Mouse (Mus musculus) neural tube, embryonic 14.5 days (tissue): ENCODE measurements around the gene A530016L24Rik. TPM values are rescaled to one million over a fixed set of nuclear protein-coding genes. Genes with fewer than 3 reads are reported as not detected.

ENCODE experiments used
- ATAC-seq: fragments of 200-750 bp; cut with Nextera tagmentation; 2 replicates; pipeline ENCODE4 v1.8.0; 2017; ENCODE audit warnings: low read depth, mild to moderate bottlenecking, moderate TSS enrichment, moderate library complexity
- H3K27ac ChIP-seq: fragments of 300-500 bp; sonication (generic); 2 replicates; pipeline ENCODE4 v1.5.1; 2014; ENCODE audit warnings: low read depth, mild to moderate bottlenecking, control low read depth, low read length, moderate library complexity, mixed read lengths
- H3K27me3 ChIP-seq: fragments of 300-500 bp; sonication (generic); 2 replicates; pipeline ENCODE4 v1.6.1; 2014; ENCODE audit warnings: low read length; ENCODE audit not compliant: control insufficient read depth, insufficient read depth
- H3K36me3 ChIP-seq: fragments of 300-500 bp; sonication (generic); 2 replicates; pipeline ENCODE4 v1.6.1; 2014; ENCODE audit warnings: low read length, mixed read lengths; ENCODE audit not compliant: control insufficient read depth, insufficient read depth
- H3K4me1 ChIP-seq: fragments of 300-500 bp; sonication (generic); 2 replicates; pipeline ENCODE4 v1.6.1; 2014; ENCODE audit warnings: low read length; ENCODE audit not compliant: control insufficient read depth, insufficient read depth
- H3K4me2 ChIP-seq: fragments of 300-500 bp; sonication (generic); 2 replicates; pipeline ENCODE4 v1.6.1; 2014; ENCODE audit warnings: mild to moderate bottlenecking, low read depth, low read length, control low read depth
- H3K4me3 ChIP-seq: fragments of 300-500 bp; sonication (generic); 2 replicates; pipeline ENCODE4 v1.5.1; 2014; ENCODE audit warnings: low read depth, low read length, control low read depth, mixed read lengths
- H3K9ac ChIP-seq: fragments of 300-500 bp; sonication (generic); replicated peaks from 2 replicates; pipeline ENCODE4 v1.6.1; 2014; ENCODE audit warnings: low read depth, mild to moderate bottlenecking, control low read depth, low read length, mixed read lengths
- H3K9me3 ChIP-seq: fragments of 300-500 bp; sonication (generic); 2 replicates; pipeline ENCODE4 v1.6.1; 2016; ENCODE audit warnings: low read length; ENCODE audit not compliant: control insufficient read depth
- WGBS: fragments of 180-500 bp; shearing (Covaris S2); extraction: QIAGEN DNeasy Blood & Tissue Kit; methylation state at CpG from one replicate; pipeline ENCODE4 v1.1.7; 2014; 5-methylcytosine and 5-hydroxymethylcytosine counted together
- polyA plus RNA-seq: library from polyadenylated mRNA; unstranded; fragments of >200 nt; fragmentation: Nextera tagmentation; extraction: Ambion mirVana; gene quantifications from 2 replicates; pipeline ENCODE4 v1.2.1, GENCODE M21; 2014

A530016L24Rik gene
- polyA plus RNA-seq, 1 experiment from 2014 or later, result 0.08 TPM

- Histone ChIP-seq H3K4me3 (no peak overlapping the region), H3K9me3 (no peaks in the 10 kb centered on the region), H3K4me2 (no peak overlapping the region), H3K27me3 (no peaks in the 10 kb centered on the region), H3K9ac (no peak overlapping the region), H3K4me1 (0 out of 2 replicates have a peak, but pooled peaks cover 6% of the 10 kb centered on the region), H3K36me3 (no peaks in the 10 kb centered on the region), H3K27ac (no peak overlapping the region)
- 91% methylated on average over 9 of the region's 9 CpGs for WGBS
- ATAC-seq, result no peak
Measured at GRCm38 (mm10) chr12:112489535-112489934, 287 bp downstream of the A530016L24Rik start.

- WGBS, result 36% methylated on average over 3 of the region's 3 CpGs
- Histone ChIP-seq H3K9ac (no peak overlapping the region), H3K36me3 (no peaks in the 10 kb centered on the region), H3K27ac (no peak overlapping the region), H3K27me3 (no peaks in the 10 kb centered on the region), H3K4me1 (0 out of 2 replicates have a peak, but pooled peaks cover 6% of the 10 kb centered on the region), H3K4me3 (no peak overlapping the region), H3K4me2 (no peak overlapping the region), H3K9me3 (no peaks in the 10 kb centered on the region)
- ATAC-seq, result peak; percentile 20; the same call in 1 of the 2 replicates
Measured at GRCm38 (mm10) chr12:112490444-112490939, 1.2 kb downstream of the A530016L24Rik start.

DNA sequence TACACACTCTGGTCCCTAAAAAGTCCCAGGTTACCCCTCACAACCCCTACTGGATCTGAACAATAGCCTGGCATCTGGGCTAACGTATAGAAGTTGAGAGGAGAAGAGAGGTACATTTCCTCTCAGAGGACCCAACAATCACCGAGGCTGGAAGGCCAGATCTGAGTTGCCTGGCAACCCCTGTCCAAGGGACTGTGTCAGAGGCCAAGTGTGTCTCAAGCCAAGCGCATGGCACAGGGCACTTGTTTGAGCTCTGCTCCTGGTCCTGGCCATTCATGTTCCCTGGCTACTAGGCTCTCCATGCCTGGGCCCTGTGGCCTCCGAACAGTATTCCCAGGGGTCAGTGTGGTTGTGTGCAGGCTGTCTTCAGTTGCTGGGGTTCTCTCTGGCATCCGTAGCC lies 6.9 kb downstream of the A530016L24Rik start:
- Histone ChIP-seq H3K27me3 (no peaks in the 10 kb centered on the region), H3K4me3 (no peak overlapping the region), H3K9me3 (no peaks in the 10 kb centered on the region), H3K27ac (no peak overlapping the region), H3K4me2 (no peak overlapping the region), H3K4me1 (0 out of 2 replicates have a peak, but pooled peaks cover 3% of the 10 kb centered on the region), H3K36me3 (no peaks in the 10 kb centered on the region), H3K9ac (no peak overlapping the region)
- 69% methylated on average over 5 of the region's 5 CpGs for WGBS
- no peak for ATAC-seq

GRCm38 (mm10) chr12:112497731-112498130 lies 8.5 kb downstream of the A530016L24Rik start:
- no peak overlapping the region for H3K4me3 ChIP-seq
- 84% methylated on average over 8 of the region's 8 CpGs for WGBS
- no peak for ATAC-seq

GRCm38 (mm10) chr12:112498683-112499082 lies 9.4 kb downstream of the A530016L24Rik start:
- Histone ChIP-seq H3K27me3 (no peaks in the 10 kb centered on the region), H3K27ac (no peak overlapping the region), H3K4me1 (no peaks in the 10 kb centered on the region), H3K36me3 (no peaks in the 10 kb centered on the region), H3K9ac (no peak overlapping the region), H3K9me3 (no peaks in the 10 kb centered on the region), H3K4me2 (no peak overlapping the region), H3K4me3 (no peak overlapping the region)
- ATAC-seq, result no peak
- 48% methylated on average over 11 of the region's 11 CpGs for WGBS

More at GRCm38 (mm10) chr12:112497731-112498130, 8.5 kb downstream of the A530016L24Rik start:
- Histone ChIP-seq H3K27ac (no peak overlapping the region), H3K9ac (no peak overlapping the region), H3K36me3 (no peaks in the 10 kb centered on the region), H3K4me1 (no peaks in the 10 kb centered on the region), H3K27me3 (no peaks in the 10 kb centered on the region), H3K4me2 (no peak overlapping the region), H3K9me3 (no peaks in the 10 kb centered on the region)

GRCm38 (mm10) chr12:112503003-112503771 lies 13.9 kb downstream of the A530016L24Rik start:
- peaks cover 20% of the 10 kb centered on the region for H3K4me1 ChIP-seq
- WGBS, result 36% methylated on average over 19 of the region's 19 CpGs
- H3K4me3 ChIP-seq, result no peak overlapping the region
- no peaks in the 10 kb centered on the region for H3K27me3 ChIP-seq
- no peak overlapping the region for H3K4me2 ChIP-seq
- no peak for ATAC-seq
- H3K27ac ChIP-seq, result no peak overlapping the region
- H3K36me3 ChIP-seq, result no peaks in the 10 kb centered on the region
- H3K9me3 ChIP-seq, result no peaks in the 10 kb centered on the region
- no peak overlapping the region for H3K9ac ChIP-seq

- no peak overlapping the region for H3K4me2 ChIP-seq
- no peak overlapping the region for H3K4me3 ChIP-seq
- no peaks in the 10 kb centered on the region for H3K36me3 ChIP-seq
- no peak for ATAC-seq
- H3K9me3 ChIP-seq, result no peaks in the 10 kb centered on the region
- 77% methylated on average over 6 of the region's 6 CpGs for WGBS
- peaks cover 38% of the 10 kb centered on the region for H3K4me1 ChIP-seq
- H3K27me3 ChIP-seq, result no peaks in the 10 kb centered on the region
- H3K27ac ChIP-seq, result no peak overlapping the region
- H3K9ac ChIP-seq, result no peak overlapping the region
Measured at GRCm38 (mm10) chr12:112506267-112506666, 17.0 kb downstream of the A530016L24Rik start.

DNA sequence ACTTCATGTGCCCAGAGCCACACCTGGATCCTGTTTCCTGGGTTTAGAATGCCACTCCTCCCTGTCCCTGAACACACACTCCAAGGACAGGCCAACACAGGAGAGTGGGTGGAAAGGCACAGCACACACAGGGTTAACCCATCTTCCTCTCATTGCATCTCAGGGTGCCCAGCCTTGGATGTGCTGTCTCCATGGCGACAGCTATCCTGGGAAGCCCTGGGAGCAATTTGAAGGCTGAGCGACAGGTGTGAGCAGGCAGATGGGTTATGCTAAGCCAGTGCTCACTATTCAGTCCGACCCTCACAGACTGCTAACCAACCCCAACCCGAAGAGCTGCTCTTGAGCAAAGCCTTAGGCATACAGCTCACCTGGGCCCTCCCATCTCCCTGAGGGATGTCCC lies 18.0 kb downstream of the A530016L24Rik start:
- Histone ChIP-seq H3K27ac (peak overlapping the region; percentile 71), H3K9ac (no peak overlapping the region), H3K9me3 (no peaks in the 10 kb centered on the region), H3K36me3 (no peaks in the 10 kb centered on the region), H3K27me3 (no peaks in the 10 kb centered on the region), H3K4me1 (peaks cover 41% of the 10 kb centered on the region), H3K4me2 (peak overlapping the region; percentile 12; the same call in 1 of the 2 replicates), H3K4me3 (no peak overlapping the region)
- WGBS, result 7% methylated on average over 4 of the region's 4 CpGs
- peak; percentile 78 for ATAC-seq

DNA sequence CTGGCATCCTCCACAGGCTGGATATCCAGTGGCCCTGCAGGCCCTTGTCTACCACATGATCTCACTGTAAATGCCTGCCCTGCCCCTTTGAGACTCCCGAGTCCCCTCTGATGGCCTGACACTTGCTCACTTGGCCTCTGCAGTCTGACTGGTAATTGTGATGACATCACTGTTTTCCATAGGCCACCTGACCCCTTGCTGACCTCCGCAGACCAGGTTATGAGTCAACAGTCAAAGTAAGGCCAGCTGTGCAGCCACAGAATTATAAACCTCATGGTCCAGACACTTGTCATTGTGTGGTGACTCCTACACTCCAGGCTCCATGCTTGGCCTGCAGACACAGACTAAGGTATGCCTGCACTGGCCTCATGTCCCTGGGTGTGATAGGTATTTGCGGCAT lies 18.7 kb downstream of the A530016L24Rik start:
- Histone ChIP-seq H3K4me2 (peak overlapping the region; percentile 0; the same call in 1 of the 2 replicates), H3K4me1 (peaks cover 41% of the 10 kb centered on the region), H3K36me3 (no peaks in the 10 kb centered on the region), H3K27me3 (no peaks in the 10 kb centered on the region), H3K9me3 (no peaks in the 10 kb centered on the region), H3K27ac (peak overlapping the region; percentile 71), H3K9ac (no peak overlapping the region), H3K4me3 (no peak overlapping the region)
- no peak for ATAC-seq
- 76% methylated on average over 3 of the region's 3 CpGs for WGBS
